Comparison of ENCODE assay signal across 19 mouse cellular contexts in the genomic region with DNA sequence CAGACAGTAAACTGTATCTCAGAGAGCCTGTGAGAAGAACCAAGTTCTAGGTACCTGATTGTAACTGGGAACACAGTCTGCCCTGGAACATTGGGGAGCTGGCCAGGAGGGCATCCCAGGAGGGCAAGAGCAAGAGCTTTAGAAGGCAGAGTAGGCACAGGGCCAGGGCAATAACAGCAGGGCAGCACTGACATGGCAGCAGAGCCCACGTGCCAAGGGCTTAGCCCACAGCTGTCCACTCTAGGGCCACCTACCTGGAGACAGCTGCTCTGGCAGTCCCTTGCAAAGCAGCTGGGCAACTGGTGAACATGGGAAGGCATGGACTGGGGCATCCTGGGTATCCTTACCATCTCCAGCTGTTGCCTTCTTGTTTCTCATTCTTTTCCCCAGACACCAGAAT. TPM values are rescaled to one million over a fixed set of nuclear protein-coding genes. Genes with fewer than 3 reads are reported as not detected.
DNase-seq lines count a peak whose midpoint lies in the region; ATAC-seq and TF ChIP-seq lines count a peak whose summit lies in the region.
"Had no signal": no experiment of that assay in that cellular context is flagged by ENCODE, and none has a peak within 500 bp of the region (broad histone marks: within the 10 kb centered on the region; RNA-seq: fewer than 3 reads in every experiment).

No protein-coding gene starts in this region.

- intact Hi-C loops in gastrocnemius, postnatal 14 days (cut with DNase I; ENCODE audit: low total_unique reads) = no loop called here
- intact Hi-C loops in gastrocnemius, postnatal 36 days (cut with DNase I) = no loop called here

- H3K4me1 ChIP-seq in limb, embryonic 14.5 days (ENCODE audit: control insufficient read depth, insufficient read depth, low read length) = peaks cover 50% of the 10 kb centered on the region
- peaks cover 63% of the 10 kb centered on the region for H3K4me1 ChIP-seq in limb, embryonic 10.5 days
- peaks cover 18% of the 10 kb centered on the region for H3K4me1 ChIP-seq in stomach, postnatal 0 days (replicated peaks; ENCODE audit: control insufficient read depth, insufficient read depth)

- H3K27ac ChIP-seq in limb, embryonic 14.5 days (replicated peaks; ENCODE audit: low read depth, low read length) = no peak overlapping the region
- no peak overlapping the region for H3K27ac ChIP-seq in limb, embryonic 10.5 days
- H3K27ac ChIP-seq in stomach, postnatal 0 days (replicated peaks) = no peak overlapping the region
- H3K27ac ChIP-seq: embryonic facial prominence, embryonic 12.5 days; forebrain, embryonic 12.5 days; hindbrain, embryonic 15.5 days; intestine, embryonic 15.5 days; macrophage; neural tube, embryonic 15.5 days had no signal

- H3K9me3 ChIP-seq in limb, embryonic 14.5 days (ENCODE audit: control insufficient read depth, low read length) = no peaks in the 10 kb centered on the region
- H3K9me3 ChIP-seq in limb, embryonic 10.5 days (replicated peaks) = no peaks in the 10 kb centered on the region
- no peaks in the 10 kb centered on the region for H3K9me3 ChIP-seq in stomach, postnatal 0 days (ENCODE audit: control insufficient read depth, low read length)
- H3K9me3 ChIP-seq: embryonic facial prominence, embryonic 12.5 days; forebrain, embryonic 12.5 days; G1E; hindbrain, embryonic 15.5 days; intestine, embryonic 15.5 days; neural tube, embryonic 15.5 days had no signal

- H3K9ac ChIP-seq in limb, embryonic 14.5 days (ENCODE audit: low read depth, low read length, severe bottlenecking) = no peak overlapping the region
- H3K9ac ChIP-seq in stomach, postnatal 0 days (ENCODE audit: low read length) = no peak overlapping the region
- H3K9ac ChIP-seq: embryonic facial prominence, embryonic 12.5 days; forebrain, embryonic 12.5 days; hindbrain, embryonic 15.5 days; intestine, embryonic 15.5 days; neural tube, embryonic 15.5 days had no signal

- H3K4me2 ChIP-seq in limb, embryonic 14.5 days (replicated peaks; ENCODE audit: low read depth, low read length, severe bottlenecking) = no peak overlapping the region
- no peak overlapping the region for H3K4me2 ChIP-seq in stomach, postnatal 0 days (replicated peaks; ENCODE audit: low read depth)
- H3K4me2 ChIP-seq: embryonic facial prominence, embryonic 12.5 days; forebrain, embryonic 12.5 days; hindbrain, embryonic 15.5 days; intestine, embryonic 15.5 days; neural tube, embryonic 15.5 days had no signal

- H3K27me3 ChIP-seq in limb, embryonic 14.5 days (ENCODE audit: control insufficient read depth, insufficient read depth, low read length) = no peaks in the 10 kb centered on the region
- H3K27me3 ChIP-seq in limb, embryonic 10.5 days (ENCODE audit: low read depth, poor library complexity, severe bottlenecking) = no peaks in the 10 kb centered on the region
- H3K27me3 ChIP-seq in stomach, postnatal 0 days (ENCODE audit: control insufficient read depth, insufficient read depth, low read length) = no peaks in the 10 kb centered on the region
- H3K27me3 ChIP-seq: CH12.LX; embryonic facial prominence, embryonic 12.5 days; forebrain, embryonic 12.5 days; hindbrain, embryonic 15.5 days; intestine, embryonic 15.5 days; neural tube, embryonic 15.5 days had no signal

- 100% methylated on average over 1 of the region's 1 CpGs for WGBS in limb, embryonic 14.5 days
- 92% methylated on average over 1 of the region's 1 CpGs for WGBS in limb, embryonic 10.5 days
- 75% methylated on average over 1 of the region's 1 CpGs for WGBS in stomach, postnatal 0 days

- peak; percentile 49 for DNase-seq in adrenal gland, postnatal 25 days
- DNase-seq in adrenal gland, adult 18-20 months (ENCODE audit: low spot score in 2 of 2) = no peak
- DNase-seq in gastrocnemius, postnatal 14 days = peak; percentile 71
- DNase-seq in gastrocnemius, postnatal 36 days = no peak
- DNase-seq in limb, embryonic 14.5 days (ENCODE audit: low spot score) = peak; percentile 61
- DNase-seq in limb, embryonic 10.5 days (ENCODE audit: low spot score) = no peak
- DNase-seq in gastrocnemius, postnatal 25 days = peak; percentile 55
- DNase-seq in stomach, postnatal 0 days (ENCODE audit: low spot score) = no peak
- DNase-seq: heart, postnatal 36 days; right cerebral cortex, postnatal 14 days had no signal

- no peak for ATAC-seq in limb, embryonic 14.5 days (ENCODE audit: low FRiP score, low read depth)
- no peak for ATAC-seq in stomach, postnatal 0 days (ENCODE audit: low FRiP score, low TSS enrichment)
- ATAC-seq: intestine, embryonic 15.5 days had no signal

- H3K4me3 ChIP-seq in limb, embryonic 14.5 days (replicated peaks; ENCODE audit: low read length) = no peak overlapping the region
- H3K4me3 ChIP-seq in limb, embryonic 10.5 days = no peak overlapping the region
- no peak overlapping the region for H3K4me3 ChIP-seq in stomach, postnatal 0 days (ENCODE audit: low read depth, low read length)
- H3K4me3 ChIP-seq: embryonic facial prominence, embryonic 12.5 days; erythroblast, embryonic 14.5 days; forebrain, embryonic 12.5 days; hindbrain, embryonic 15.5 days; intestine, embryonic 15.5 days; neural tube, embryonic 15.5 days had no signal

- peaks cover 49% of the 10 kb centered on the region for H3K36me3 ChIP-seq in limb, embryonic 14.5 days (ENCODE audit: control insufficient read depth, insufficient read depth, low read length)
- peaks cover 73% of the 10 kb centered on the region for H3K36me3 ChIP-seq in limb, embryonic 10.5 days
- H3K36me3 ChIP-seq in stomach, postnatal 0 days (ENCODE audit: control insufficient read depth, insufficient read depth, low read length) = 0 out of 2 replicates have a peak, but pooled peaks cover 2% of the 10 kb centered on the region

- TF ChIP-seq CTCF in stomach, postnatal 0 days (IDR thresholded peaks at IDR 0.05; ENCODE audit: low read depth) = no peak

- no peak for TF ChIP-seq POLR2A in limb, embryonic 14.5 days (IDR thresholded peaks at IDR 0.05; ENCODE audit: borderline replicate concordance, extremely low read depth, insufficient read depth, insufficient read length)

- TF ChIP-seq EP300 in stomach, postnatal 0 days (optimal IDR thresholded peaks at IDR 0.05) = no peak

RNA-seq across cellular contexts. Expression of gene Plxna1, which starts 14.6 kb away (rescaled TPM):
- total RNA-seq in adrenal gland, postnatal 25 days (2021) = 137 and 164 TPM in 2 replicates
- 10 to 100 TPM; 41.0 to 84.6 TPM for total RNA-seq in adrenal gland, adult 18-20 months (2021)
- 10 to 100 TPM; 24.7 to 36.6 TPM for total RNA-seq in gastrocnemius, postnatal 14 days (2021)
- total RNA-seq in gastrocnemius, postnatal 36 days (2021) = 10 to 100 TPM; 11.1 to 18.1 TPM
- 66.4 and 82.2 TPM in 2 replicates for polyA plus RNA-seq in limb, embryonic 14.5 days (2012; rRNA removed)
- polyA plus RNA-seq in limb, embryonic 14.5 days (2014; fragmentation: Nextera tagmentation; extraction: Ambion mirVana) = 36.8 and 39.1 TPM in 2 replicates
- 28.6 and 29.5 TPM in 2 replicates for polyA plus RNA-seq in limb, embryonic 10.5 days (2016; fragmentation: Nextera tagmentation; extraction: Ambion mirVana)
- 10 to 100 TPM; 16.8 to 19.1 TPM for total RNA-seq in gastrocnemius, postnatal 25 days (2021)
- polyA plus RNA-seq in stomach, postnatal 0 days (2015; fragmentation: Nextera tagmentation; extraction: Ambion mirVana) = 10.3 and 11.5 TPM in 2 replicates

Comparison
In these comparisons a context has a peak if more than half of its experiments do, and no peak if none do; other contexts are left out.
1. DNase-seq: peak in adrenal gland, postnatal 25 days (single experiment), gastrocnemius, postnatal 14 days (single experiment), limb, embryonic 14.5 days (single experiment) and gastrocnemius, postnatal 25 days (single experiment); none in adrenal gland, adult 18-20 months (0 of 2), gastrocnemius, postnatal 36 days (0 of 2), limb, embryonic 10.5 days (single experiment) and stomach, postnatal 0 days (single experiment).